Comparison of ENCODE assay signal across 9 mouse cellular contexts in genomic region chr9:74849195-74849978, GRCm38 (mm10). TPM values are rescaled to one million over a fixed set of nuclear protein-coding genes. Genes with fewer than 3 reads are reported as not detected.
DNase-seq lines count a peak whose midpoint lies in the region; ATAC-seq and TF ChIP-seq lines count a peak whose summit lies in the region.
"Had no signal": no experiment of that assay in that cellular context is flagged by ENCODE, and none has a peak within 500 bp of the region (broad histone marks: within the 10 kb centered on the region; RNA-seq: fewer than 3 reads in every experiment).

No protein-coding gene starts in this region.

- peak overlapping the region; percentile 56 for H3K4me2 ChIP-seq in heart, postnatal 0 days (ENCODE audit: low read depth, low read length)
- peak overlapping the region; percentile 68 for H3K4me2 ChIP-seq in liver, postnatal 0 days (ENCODE audit: low read depth, low read length)

- DNase-seq in G1E (ENCODE audit: low spot score) = no peak
- no peak for DNase-seq in heart, postnatal 0 days (ENCODE audit: low spot score)
- peak; percentile 41 for DNase-seq in liver, postnatal 0 days
- no peak for DNase-seq in left cerebral cortex, adult 18-20 months (ENCODE audit: low spot score in 2 of 2)
- DNase-seq in adrenal gland, adult 18-20 months (ENCODE audit: low spot score in 2 of 2) = no peak
- no peak for DNase-seq in right cerebral cortex, adult 2 months (ENCODE audit: low spot score in 2 of 2)

- H3K27me3 ChIP-seq in ES-Bruce4 (ENCODE audit: control insufficient read depth, insufficient read depth, low read length, poor library complexity, severe bottlenecking) (peaks cover 30% of the 10 kb centered on the region), G1E (ENCODE audit: insufficient read depth, low read length) (no peaks in the 10 kb centered on the region; the same call in 1 of the 2 replicates)
- peaks cover 97% of the 10 kb centered on the region for H3K27me3 ChIP-seq in heart, postnatal 0 days (ENCODE audit: control insufficient read depth, insufficient read depth, low read length)
- peaks cover 46% of the 10 kb centered on the region for H3K27me3 ChIP-seq in liver, postnatal 0 days (ENCODE audit: insufficient read depth, low read length)

- H3K4me1 ChIP-seq in ES-Bruce4 (ENCODE audit: control insufficient read depth, insufficient read depth, low read length) (no peaks in the 10 kb centered on the region), G1E (ENCODE audit: insufficient read depth, low read depth, low read length) (no peaks in the 10 kb centered on the region)
- no peaks in the 10 kb centered on the region for H3K4me1 ChIP-seq in heart, postnatal 0 days (ENCODE audit: control insufficient read depth, insufficient read depth)
- no peaks in the 10 kb centered on the region; the same call in none of the 2 replicates for H3K4me1 ChIP-seq in liver, postnatal 0 days (ENCODE audit: insufficient read depth)

- WGBS in heart, postnatal 0 days = 2% methylated on average over 63 of the region's 63 CpGs
- WGBS in liver, postnatal 0 days (ENCODE audit: insufficient replicate concordance) = 2% methylated on average over 58 of the region's 63 CpGs

- H3K4me3 ChIP-seq in ES-Bruce4 (ENCODE audit: low read depth, low read length) (peak overlapping the region; percentile 49), G1E (ENCODE audit: low read depth, low read length) (peak overlapping the region; percentile 23; the same call in 1 of the 2 replicates)
- H3K4me3 ChIP-seq in heart, postnatal 0 days (ENCODE audit: low read depth, low read length) = peak overlapping the region; percentile 40
- H3K4me3 ChIP-seq in liver, postnatal 0 days (ENCODE audit: low read depth, low read length) = peak overlapping the region; percentile 52
- H3K4me3 ChIP-seq: myocyte had no signal

- no peaks in the 10 kb centered on the region for H3K9me3 ChIP-seq in ES-Bruce4 (replicated peaks; ENCODE audit: control insufficient read depth, insufficient read depth, low read length, poor library complexity, severe bottlenecking)
- peaks cover 54% of the 10 kb centered on the region for H3K9me3 ChIP-seq in G1E (replicated peaks)
- no peaks in the 10 kb centered on the region for H3K9me3 ChIP-seq in heart, postnatal 0 days (replicated peaks; ENCODE audit: control insufficient read depth, low read length)
- no peaks in the 10 kb centered on the region for H3K9me3 ChIP-seq in liver, postnatal 0 days (ENCODE audit: low read length)

- H3K27ac ChIP-seq in ES-Bruce4 (ENCODE audit: insufficient read depth, low read length) = no peak overlapping the region
- no peak overlapping the region for H3K27ac ChIP-seq in heart, postnatal 0 days (ENCODE audit: low read depth)
- peak overlapping the region; percentile 90 for H3K27ac ChIP-seq in liver, postnatal 0 days (ENCODE audit: low read depth)

- H3K9ac ChIP-seq in ES-Bruce4 (ENCODE audit: low read depth, poor library complexity, severe bottlenecking) = peak overlapping the region; percentile 27; the same call in 1 of the 2 replicates
- H3K9ac ChIP-seq in heart, postnatal 0 days (replicated peaks; ENCODE audit: low read depth, low read length) = no peak overlapping the region
- H3K9ac ChIP-seq in liver, postnatal 0 days (replicated peaks) = peak overlapping the region; percentile 73

- TF ChIP-seq EP300 in ES-Bruce4 (IDR thresholded peaks at IDR 0.05; ENCODE audit: insufficient read depth, low read depth, low read length) = no peak
- TF ChIP-seq EP300 in heart, postnatal 0 days (IDR thresholded peaks at IDR 0.05; ENCODE audit: low read depth) = no peak
- no peak for TF ChIP-seq EP300 in liver, postnatal 0 days (IDR thresholded peaks at IDR 0.05; ENCODE audit: low read depth)

- TF ChIP-seq CTCF in ES-Bruce4 (IDR thresholded peaks at IDR 0.05; ENCODE audit: low read depth, low read length) = no peak
- no peak for TF ChIP-seq CTCF in G1E (IDR thresholded peaks at IDR 0.05; ENCODE audit: low read depth, low read length)
- no peak for TF ChIP-seq CTCF in heart, postnatal 0 days (IDR thresholded peaks at IDR 0.05; ENCODE audit: low read depth)
- TF ChIP-seq CTCF in liver, postnatal 0 days (IDR thresholded peaks at IDR 0.05; ENCODE audit: low read depth) = no peak

- no peak for ATAC-seq in G1E (ENCODE audit: extremely low read depth, insufficient number of reproducible peaks, low FRiP score, poor library complexity, severe bottlenecking)
- ATAC-seq in heart, postnatal 0 days (ENCODE audit: insufficient read depth, low read depth) = no peak
- ATAC-seq in liver, postnatal 0 days = peak; percentile 52

- H3K36me3 ChIP-seq in ES-Bruce4 (ENCODE audit: control insufficient read depth, insufficient read depth, low read length, poor library complexity, severe bottlenecking) (no peaks in the 10 kb centered on the region), G1E (replicated peaks) (no peaks in the 10 kb centered on the region)
- H3K36me3 ChIP-seq in heart, postnatal 0 days (replicated peaks; ENCODE audit: control insufficient read depth, insufficient read depth, low read length) = no peaks in the 10 kb centered on the region
- no peaks in the 10 kb centered on the region for H3K36me3 ChIP-seq in liver, postnatal 0 days (replicated peaks; ENCODE audit: insufficient read depth, low read length)

- TF ChIP-seq POLR2A in ES-Bruce4 (IDR thresholded peaks at IDR 0.05; ENCODE audit: insufficient read depth, low read length) = no peak

RNA-seq across cellular contexts. Expression of gene Onecut1, which starts 12.3 kb away (rescaled TPM):
- polyA plus RNA-seq in ES-Bruce4 (2011; ENCODE audit: insufficient read depth, insufficient read length, low read depth, missing spikeins) = 0.44 TPM in 1 of 2 replicates, not detected in the other
- total RNA-seq in G1E (2014; fragmentation: Nextera tagmentation) = 1.4 TPM in 1 of 2 replicates, not detected in the other
- total RNA-seq in G1E (2017) = 0.05 and 0.06 TPM in 2 replicates
- polyA plus RNA-seq in G1E (2012) = not detected in 2 replicates
- not detected in 2 replicates for total RNA-seq in heart, postnatal 0 days (2014; rRNA removed; ENCODE audit: low replicate concordance)
- 0.03 TPM in 1 of 2 replicates, not detected in the other for polyA plus RNA-seq in heart, postnatal 0 days (2015; fragmentation: Nextera tagmentation; extraction: Ambion mirVana)
- 7.5 and 9.1 TPM in 2 replicates for polyA plus RNA-seq in liver, postnatal 0 days (2015; fragmentation: Nextera tagmentation; extraction: Ambion mirVana)
- total RNA-seq in left cerebral cortex, adult 18-20 months (2021) = under 1 TPM; 0.19 to 0.30 TPM
- total RNA-seq in adrenal gland, adult 18-20 months (2021) = not detected
- polyA plus RNA-seq: gonadal fat pad, adult 2 months; myocyte had no signal
